Mouse (Mus musculus) embryonic stem cell, embryonic (primary cell): ENCODE results near the gene Golt1a.

Experiments
- CTCF ChIA-PET, 4 experiments: fragments of 300-600 bp in 2 of 4; fragments of 350-600 bp in 2 of 4; sonication (Branson Sonifier 250); formaldehyde crosslinking; loops; one replicate each; lab custom pipeline; 2022; ENCODE audit warnings: inconsistent platforms in 2 of 4; lab: Charles Lee
- POLR2A ChIA-PET, 4 experiments: fragments of 300-600 bp in 2 of 4; fragments of 350-600 bp in 2 of 4; sonication (Branson Sonifier 250); formaldehyde crosslinking; loops; one replicate each; lab custom pipeline; 2022; ENCODE audit warnings: antibody characterized with exemption in 4 of 4, inconsistent platforms in 1 of 4; lab: Charles Lee

Gene Golt1a

GRCm38 (mm10) chr1:133372113-133372512, 62.5 kb downstream of the Golt1a start:
- CTCF ChIA-PET, result interaction anchor here in 3 of 4 experiments (0.6 to 1.9 kb wide), 5 partner anchors 8 to 146 kb away, joined by 3 to 13 read pairs (median 4); no protein-coding TSS in a partner anchor

More at GRCm38 (mm10) chr1:133372113-133372512, 62.5 kb downstream of the Golt1a start:
- POLR2A ChIA-PET, result interaction anchor here in 2 of 4 experiments (0.6 to 1.4 kb wide), 3 partner anchors 13 to 294 kb away, joined by 3 to 5 read pairs (median 3); no protein-coding TSS in a partner anchor
